ENCODE assay signal across 12 mouse cellular contexts in the genomic region with DNA sequence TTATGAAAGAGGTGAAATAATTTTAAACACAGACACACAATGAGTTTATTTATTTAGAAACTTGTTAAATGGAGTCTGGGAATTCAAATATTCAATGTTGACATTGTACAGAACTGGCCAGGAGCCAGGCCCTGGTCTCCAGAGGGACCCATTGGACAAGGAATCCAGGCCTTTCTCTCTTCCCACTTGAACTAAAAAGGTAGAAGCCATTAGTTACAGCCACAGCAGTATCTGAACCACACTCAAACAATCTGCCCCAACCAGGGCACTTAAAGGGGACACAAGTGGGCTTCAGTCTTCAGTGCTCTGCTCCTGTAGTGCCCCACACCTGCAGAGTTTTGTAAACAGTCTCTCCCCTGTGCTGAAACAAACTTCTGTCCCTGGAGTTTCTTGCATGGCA. TPM values are rescaled to one million over a fixed set of nuclear protein-coding genes. Genes with fewer than 3 reads are reported as not detected.
A peak's percentile ranks its signal among the peaks of the same experiment; 100 is the strongest.
DNase-seq lines count a peak whose midpoint lies in the region; ATAC-seq and TF ChIP-seq lines count a peak whose summit lies in the region.
"Had no signal": no experiment of that assay in that cellular context is flagged by ENCODE, and none has a peak within 500 bp of the region (broad histone marks: within the 10 kb centered on the region; RNA-seq: fewer than 3 reads in every experiment).

No protein-coding gene starts in this region.

- DNase-seq in midbrain, embryonic 14.5 days: peak; percentile 55
- DNase-seq in lung, adult 18-20 months: peak; percentile 80 to 83
- peak; percentile 86 for DNase-seq in stomach, postnatal 0 days (ENCODE audit: low spot score)
- DNase-seq in ovary, postnatal 36 days (ENCODE audit: low spot score): no peak
- DNase-seq in thymus, postnatal 36 days: no peak

- H3K9ac ChIP-seq in midbrain, embryonic 14.5 days (replicated peaks; ENCODE audit: low read length): no peak overlapping the region
- H3K9ac ChIP-seq in midbrain, embryonic 15.5 days: no peak overlapping the region
- no peak overlapping the region for H3K9ac ChIP-seq in kidney, embryonic 15.5 days
- 0 out of 2 replicates have a peak overlapping the region, but pooled peaks have one; percentile 9 for H3K9ac ChIP-seq in stomach, postnatal 0 days (ENCODE audit: low read length)

- H3K4me3 ChIP-seq in midbrain, embryonic 14.5 days (replicated peaks; ENCODE audit: low read depth, low read length): no peak overlapping the region
- H3K4me3 ChIP-seq in midbrain, embryonic 15.5 days: no peak overlapping the region
- no peak overlapping the region for H3K4me3 ChIP-seq in kidney, embryonic 15.5 days (replicated peaks)
- H3K4me3 ChIP-seq in stomach, postnatal 0 days (ENCODE audit: low read depth, low read length): no peak overlapping the region
- H3K4me3 ChIP-seq: left cerebral cortex, adult 2 months; myocyte had no signal

- ATAC-seq in midbrain, embryonic 14.5 days (ENCODE audit: low FRiP score, low TSS enrichment): no peak
- no peak for ATAC-seq in midbrain, embryonic 15.5 days (replicated peaks)
- no peak for ATAC-seq in kidney, embryonic 15.5 days (replicated peaks; ENCODE audit: low FRiP score)
- ATAC-seq in stomach, postnatal 0 days (ENCODE audit: low FRiP score, low TSS enrichment): peak; percentile 22; the same call in 1 of the 2 replicates
- ATAC-seq: forebrain, embryonic 14.5 days; intestine, postnatal 0 days had no signal

- no peak overlapping the region for H3K27ac ChIP-seq in midbrain, embryonic 14.5 days (replicated peaks; ENCODE audit: low read depth, low read length)
- no peak overlapping the region for H3K27ac ChIP-seq in midbrain, embryonic 15.5 days
- peak overlapping the region; percentile 81 for H3K27ac ChIP-seq in kidney, embryonic 15.5 days
- H3K27ac ChIP-seq in stomach, postnatal 0 days (replicated peaks): peak overlapping the region; percentile 96
- H3K27ac ChIP-seq: left cerebral cortex, adult 2 months; macrophage had no signal

- no peaks in the 10 kb centered on the region for H3K36me3 ChIP-seq in midbrain, embryonic 14.5 days (ENCODE audit: control insufficient read depth, insufficient read depth, low read length)
- no peaks in the 10 kb centered on the region for H3K36me3 ChIP-seq in midbrain, embryonic 15.5 days (replicated peaks)
- H3K36me3 ChIP-seq in kidney, embryonic 15.5 days: no peaks in the 10 kb centered on the region
- no peaks in the 10 kb centered on the region for H3K36me3 ChIP-seq in stomach, postnatal 0 days (ENCODE audit: control insufficient read depth, insufficient read depth, low read length)

- TF ChIP-seq CTCF in stomach, postnatal 0 days (IDR thresholded peaks at IDR 0.05; ENCODE audit: low read depth): no peak

- no peaks in the 10 kb centered on the region for H3K9me3 ChIP-seq in midbrain, embryonic 14.5 days (ENCODE audit: control insufficient read depth, low read length)
- no peaks in the 10 kb centered on the region for H3K9me3 ChIP-seq in midbrain, embryonic 15.5 days
- H3K9me3 ChIP-seq in kidney, embryonic 15.5 days (replicated peaks): no peaks in the 10 kb centered on the region
- no peaks in the 10 kb centered on the region for H3K9me3 ChIP-seq in stomach, postnatal 0 days (ENCODE audit: control insufficient read depth, low read length)

- H3K4me2 ChIP-seq in midbrain, embryonic 14.5 days (ENCODE audit: low read length): no peak overlapping the region
- H3K4me2 ChIP-seq in midbrain, embryonic 15.5 days: no peak overlapping the region
- H3K4me2 ChIP-seq in kidney, embryonic 15.5 days: no peak overlapping the region
- peak overlapping the region; percentile 80; the same call in 1 of the 2 replicates for H3K4me2 ChIP-seq in stomach, postnatal 0 days (replicated peaks; ENCODE audit: low read depth)

- H3K27me3 ChIP-seq in midbrain, embryonic 14.5 days (ENCODE audit: control insufficient read depth, insufficient read depth, low read length): peaks cover 15% of the 10 kb centered on the region
- H3K27me3 ChIP-seq in midbrain, embryonic 15.5 days (replicated peaks): peaks cover 17% of the 10 kb centered on the region
- peaks cover 48% of the 10 kb centered on the region for H3K27me3 ChIP-seq in kidney, embryonic 15.5 days
- H3K27me3 ChIP-seq in stomach, postnatal 0 days (ENCODE audit: control insufficient read depth, insufficient read depth, low read length): no peaks in the 10 kb centered on the region

- peaks cover 5% of the 10 kb centered on the region; the same call in 1 of the 2 replicates for H3K4me1 ChIP-seq in midbrain, embryonic 14.5 days (ENCODE audit: control insufficient read depth, insufficient read depth, low read length)
- H3K4me1 ChIP-seq in midbrain, embryonic 15.5 days: peaks cover 25% of the 10 kb centered on the region
- peaks cover 39% of the 10 kb centered on the region for H3K4me1 ChIP-seq in kidney, embryonic 15.5 days
- no peaks in the 10 kb centered on the region for H3K4me1 ChIP-seq in stomach, postnatal 0 days (replicated peaks; ENCODE audit: control insufficient read depth, insufficient read depth)

- no peak for TF ChIP-seq EP300 in stomach, postnatal 0 days (optimal IDR thresholded peaks at IDR 0.05)

RNA-seq across cellular contexts. Expression of gene Mecom, which starts 44.0 kb away (rescaled TPM):
- 4.6 and 10.1 TPM in 2 replicates for polyA plus RNA-seq in midbrain, embryonic 14.5 days (2014; fragmentation: Nextera tagmentation; extraction: Ambion mirVana)
- polyA plus RNA-seq in midbrain, embryonic 15.5 days (2015; fragmentation: Nextera tagmentation; extraction: Ambion mirVana): 4.4 and 5.2 TPM in 2 replicates
- polyA plus RNA-seq in kidney, embryonic 15.5 days (2015; fragmentation: Nextera tagmentation; extraction: Ambion mirVana): 66.4 and 72.7 TPM in 2 replicates
- 25.7 and 27.9 TPM in 2 replicates for polyA plus RNA-seq in stomach, postnatal 0 days (2015; fragmentation: Nextera tagmentation; extraction: Ambion mirVana)
- polyA plus RNA-seq: macrophage had no signal

Comparison
In these comparisons a context has a peak if more than half of its experiments do, and no peak if none do; other contexts are left out.
1. DNase-seq: peak in midbrain, embryonic 14.5 days (single experiment), lung, adult 18-20 months (2 of 2) and stomach, postnatal 0 days (single experiment); none in ovary, postnatal 36 days (single experiment) and thymus, postnatal 36 days (0 of 2).
2. H3K27ac ChIP-seq: peak in kidney, embryonic 15.5 days (single experiment) and stomach, postnatal 0 days (single experiment); none in midbrain, embryonic 14.5 days (single experiment) and midbrain, embryonic 15.5 days (single experiment).